Mouse (Mus musculus) kidney, embryonic 15.5 days (tissue): ENCODE measurements around the gene Vac14. TPM values are rescaled to one million over a fixed set of nuclear protein-coding genes. Genes with fewer than 3 reads are reported as not detected.

Experiments
- ATAC-seq: fragments of 200-750 bp; cut with Nextera tagmentation; replicated peaks from 2 replicates; pipeline ENCODE4 v1.8.0; 2017; ENCODE audit warnings: moderate TSS enrichment; ENCODE audit not compliant: low FRiP score
- H3K27ac ChIP-seq: fragments of 300-500 bp; sonication (generic); 2 replicates; pipeline ENCODE4 v1.5.1; 2015; ENCODE audit warnings: mild to moderate bottlenecking, inconsistent platforms
- H3K27me3 ChIP-seq: fragments of 300-500 bp; sonication (generic); 2 replicates; pipeline ENCODE4 v1.6.1; 2015; ENCODE audit warnings: inconsistent platforms
- H3K36me3 ChIP-seq: fragments of 300-500 bp; sonication (generic); 2 replicates; pipeline ENCODE4 v1.6.1; 2015; ENCODE audit warnings: inconsistent platforms
- H3K4me1 ChIP-seq: fragments of 300-500 bp; sonication (generic); 2 replicates; pipeline ENCODE4 v1.6.1; 2015; ENCODE audit warnings: inconsistent platforms
- H3K4me2 ChIP-seq: fragments of 300-500 bp; sonication (generic); 2 replicates; pipeline ENCODE4 v1.6.1; 2015; ENCODE audit warnings: moderate library complexity, mild to moderate bottlenecking, inconsistent platforms
- H3K4me3 ChIP-seq: fragments of 300-500 bp; sonication (generic); replicated peaks from 2 replicates; pipeline ENCODE4 v1.5.1; 2015; ENCODE audit warnings: mild to moderate bottlenecking, inconsistent platforms
- H3K9ac ChIP-seq: fragments of 300-500 bp; sonication (generic); 2 replicates; pipeline ENCODE4 v1.6.1; 2015; ENCODE audit warnings: mild to moderate bottlenecking, inconsistent platforms
- H3K9me3 ChIP-seq: fragments of 300-500 bp; sonication (generic); replicated peaks from 2 replicates; pipeline ENCODE4 v1.6.1; 2016; ENCODE audit warnings: inconsistent platforms
- WGBS: fragments of 180-500 bp; shearing (Covaris S2); methylation state at CpG from one replicate; pipeline ENCODE4 v1.1.7; 2015; ENCODE audit warnings: mixed read lengths; 5-methylcytosine and 5-hydroxymethylcytosine counted together
- polyA plus RNA-seq: library from polyadenylated mRNA; unstranded; fragments of >200 nt; fragmentation: Nextera tagmentation; extraction: Ambion mirVana; gene quantifications from 2 replicates; pipeline ENCODE4 v1.2.1, GENCODE M21; 2015

Gene Vac14
- polyA plus RNA-seq, 1 experiment from 2014 or later, result 23.3 TPM

- no peak overlapping the region for H3K27ac ChIP-seq
- no peaks in the 10 kb centered on the region for H3K27me3 ChIP-seq
- 88% methylated on average over 3 of the region's 3 CpGs for WGBS
- no peaks in the 10 kb centered on the region for H3K9me3 ChIP-seq
- ATAC-seq, result no peak; the same call in 1 of the 2 replicates
- H3K9ac ChIP-seq, result no peak overlapping the region
- H3K36me3 ChIP-seq, result peaks cover 32% of the 10 kb centered on the region
- H3K4me3 ChIP-seq, result no peak overlapping the region
- peaks cover 14% of the 10 kb centered on the region; the same call in 1 of the 2 replicates for H3K4me1 ChIP-seq
- no peak overlapping the region for H3K4me2 ChIP-seq
Measured at GRCm38 (mm10) chr8:110630079-110630478, 11.7 kb downstream of the Vac14 start.

- peaks cover 14% of the 10 kb centered on the region; the same call in 1 of the 2 replicates for H3K4me1 ChIP-seq
- no peaks in the 10 kb centered on the region for H3K9me3 ChIP-seq
- no peak overlapping the region for H3K4me2 ChIP-seq
- ATAC-seq, result 0 out of 2 replicates have a peak, but pooled peaks have one; percentile 37
- no peak overlapping the region for H3K9ac ChIP-seq
- no peak overlapping the region for H3K4me3 ChIP-seq
- 75% methylated on average over 8 of the region's 8 CpGs for WGBS
- H3K27me3 ChIP-seq, result no peaks in the 10 kb centered on the region
- peaks cover 38% of the 10 kb centered on the region for H3K36me3 ChIP-seq
- peak overlapping the region; percentile 41 for H3K27ac ChIP-seq
Measured at GRCm38 (mm10) chr8:110630571-110631071, 12.2 kb downstream of the Vac14 start.

GRCm38 (mm10) chr8:110631201-110631600 lies 12.8 kb downstream of the Vac14 start:
- ATAC-seq, result no peak
- Histone ChIP-seq H3K27ac (peak overlapping the region; percentile 41; the same call in 1 of the 2 replicates), H3K4me3 (no peak overlapping the region), H3K4me2 (no peak overlapping the region), H3K27me3 (no peaks in the 10 kb centered on the region), H3K36me3 (peaks cover 44% of the 10 kb centered on the region), H3K4me1 (peaks cover 14% of the 10 kb centered on the region; the same call in 1 of the 2 replicates), H3K9me3 (no peaks in the 10 kb centered on the region), H3K9ac (no peak overlapping the region)
- WGBS, result 92% methylated on average over 7 of the region's 7 CpGs

GRCm38 (mm10) chr8:110633814-110634213 lies 15.4 kb downstream of the Vac14 start:
- H3K4me3 ChIP-seq, result no peak overlapping the region
- no peak overlapping the region for H3K27ac ChIP-seq
- 93% methylated on average over 3 of the region's 3 CpGs for WGBS
- H3K9me3 ChIP-seq, result no peaks in the 10 kb centered on the region
- peaks cover 70% of the 10 kb centered on the region for H3K36me3 ChIP-seq
- no peak overlapping the region for H3K4me2 ChIP-seq
- H3K4me1 ChIP-seq, result peaks cover 14% of the 10 kb centered on the region; the same call in 1 of the 2 replicates
- H3K9ac ChIP-seq, result no peak overlapping the region
- ATAC-seq, result no peak
- H3K27me3 ChIP-seq, result no peaks in the 10 kb centered on the region

GRCm38 (mm10) chr8:110636182-110636581 lies 17.8 kb downstream of the Vac14 start:
- H3K27me3 ChIP-seq, result no peaks in the 10 kb centered on the region
- no peak overlapping the region for H3K4me2 ChIP-seq
- no peaks in the 10 kb centered on the region for H3K9me3 ChIP-seq
- no peak for ATAC-seq
- H3K27ac ChIP-seq, result no peak overlapping the region
- WGBS, result 94% methylated on average over 6 of the region's 6 CpGs
- H3K9ac ChIP-seq, result no peak overlapping the region
- H3K4me1 ChIP-seq, result no peaks in the 10 kb centered on the region
- peaks cover 71% of the 10 kb centered on the region for H3K36me3 ChIP-seq
- no peak overlapping the region for H3K4me3 ChIP-seq

- no peaks in the 10 kb centered on the region for H3K9me3 ChIP-seq
- H3K4me2 ChIP-seq, result no peak overlapping the region
- H3K9ac ChIP-seq, result no peak overlapping the region
- ATAC-seq, result no peak
- no peak overlapping the region for H3K4me3 ChIP-seq
- WGBS, result 89% methylated on average over 5 of the region's 5 CpGs
- H3K4me1 ChIP-seq, result no peaks in the 10 kb centered on the region
- no peaks in the 10 kb centered on the region for H3K27me3 ChIP-seq
- H3K27ac ChIP-seq, result no peak overlapping the region
- H3K36me3 ChIP-seq, result peaks cover 43% of the 10 kb centered on the region
Measured at GRCm38 (mm10) chr8:110642331-110642730, 23.9 kb downstream of the Vac14 start.

GRCm38 (mm10) chr8:110643177-110643576 lies 24.8 kb downstream of the Vac14 start:
- Histone ChIP-seq H3K9ac (no peak overlapping the region), H3K27ac (no peak overlapping the region), H3K27me3 (no peaks in the 10 kb centered on the region), H3K9me3 (no peaks in the 10 kb centered on the region), H3K4me2 (no peak overlapping the region), H3K36me3 (peaks cover 34% of the 10 kb centered on the region), H3K4me1 (no peaks in the 10 kb centered on the region), H3K4me3 (no peak overlapping the region)
- no peak for ATAC-seq
- WGBS, result 68% methylated on average over 4 of the region's 4 CpGs

- Histone ChIP-seq H3K9ac (no peak overlapping the region), H3K36me3 (peaks cover 33% of the 10 kb centered on the region), H3K4me2 (no peak overlapping the region), H3K9me3 (no peaks in the 10 kb centered on the region), H3K4me3 (no peak overlapping the region), H3K27me3 (no peaks in the 10 kb centered on the region), H3K27ac (no peak overlapping the region), H3K4me1 (no peaks in the 10 kb centered on the region)
- no peak for ATAC-seq
- 83% methylated on average over 4 of the region's 4 CpGs for WGBS
Measured at GRCm38 (mm10) chr8:110644422-110644821, 26.0 kb downstream of the Vac14 start.

GRCm38 (mm10) chr8:110644901-110645300 lies 26.5 kb downstream of the Vac14 start:
- H3K4me1 ChIP-seq, result no peaks in the 10 kb centered on the region
- H3K9me3 ChIP-seq, result no peaks in the 10 kb centered on the region
- H3K4me3 ChIP-seq, result no peak overlapping the region
- no peaks in the 10 kb centered on the region for H3K27me3 ChIP-seq
- no peak overlapping the region for H3K27ac ChIP-seq
- no peak overlapping the region for H3K4me2 ChIP-seq
- no peak overlapping the region for H3K9ac ChIP-seq
- WGBS, result 85% methylated on average over 2 of the region's 2 CpGs
- ATAC-seq, result no peak
- peaks cover 38% of the 10 kb centered on the region for H3K36me3 ChIP-seq

- Histone ChIP-seq H3K36me3 (peaks cover 41% of the 10 kb centered on the region), H3K4me1 (no peaks in the 10 kb centered on the region), H3K4me3 (no peak overlapping the region), H3K27ac (no peak overlapping the region), H3K9me3 (no peaks in the 10 kb centered on the region), H3K9ac (no peak overlapping the region), H3K4me2 (no peak overlapping the region), H3K27me3 (no peaks in the 10 kb centered on the region)
- no peak for ATAC-seq
- 87% methylated on average over 3 of the region's 3 CpGs for WGBS
Measured at GRCm38 (mm10) chr8:110645340-110645739, 27.0 kb downstream of the Vac14 start.

GRCm38 (mm10) chr8:110646064-110646463 lies 27.7 kb downstream of the Vac14 start:
- H3K36me3 ChIP-seq, result peaks cover 45% of the 10 kb centered on the region
- H3K4me3 ChIP-seq, result no peak overlapping the region
- H3K9ac ChIP-seq, result no peak overlapping the region
- 35% methylated on average over 6 of the region's 6 CpGs for WGBS
- H3K27me3 ChIP-seq, result no peaks in the 10 kb centered on the region
- H3K4me2 ChIP-seq, result no peak overlapping the region
- H3K9me3 ChIP-seq, result no peaks in the 10 kb centered on the region
- ATAC-seq, result peak; percentile 56; the same call in 1 of the 2 replicates
- no peak overlapping the region for H3K27ac ChIP-seq
- no peaks in the 10 kb centered on the region for H3K4me1 ChIP-seq

- H3K4me1 ChIP-seq, result no peaks in the 10 kb centered on the region
- H3K9ac ChIP-seq, result no peak overlapping the region
- WGBS, result 92% methylated on average over 3 of the region's 3 CpGs
- no peaks in the 10 kb centered on the region for H3K27me3 ChIP-seq
- no peak overlapping the region for H3K4me3 ChIP-seq
- no peak for ATAC-seq
- peaks cover 40% of the 10 kb centered on the region for H3K36me3 ChIP-seq
- H3K9me3 ChIP-seq, result no peaks in the 10 kb centered on the region
- H3K27ac ChIP-seq, result no peak overlapping the region
- H3K4me2 ChIP-seq, result no peak overlapping the region
Measured at GRCm38 (mm10) chr8:110648577-110648976, 30.2 kb downstream of the Vac14 start.

GRCm38 (mm10) chr8:110649286-110649685 lies 30.9 kb downstream of the Vac14 start:
- 86% methylated on average over 6 of the region's 6 CpGs for WGBS

More at GRCm38 (mm10) chr8:110649286-110649685, 30.9 kb downstream of the Vac14 start:
- Histone ChIP-seq H3K36me3 (peaks cover 37% of the 10 kb centered on the region), H3K4me1 (0 out of 2 replicates have a peak, but pooled peaks cover under 1% of the 10 kb centered on the region), H3K9me3 (no peaks in the 10 kb centered on the region), H3K27ac (no peak overlapping the region), H3K4me2 (no peak overlapping the region), H3K27me3 (no peaks in the 10 kb centered on the region), H3K9ac (no peak overlapping the region), H3K4me3 (no peak overlapping the region)
- no peak for ATAC-seq
